Mouse (Mus musculus) brain, embryonic 14.5 days (tissue): ENCODE results near the gene Ttyh2.

Experiments used
- CTCF ChIP-seq: fragments of 200-500 bp; IDR thresholded peaks from 2 replicates; pipeline ENCODE4 v1.5.1; 2012; ENCODE audit warnings: inconsistent platforms, mild to moderate bottlenecking, moderate library complexity, borderline replicate concordance; ENCODE audit not compliant: insufficient read depth, insufficient read length; ENCODE audit errors: extremely low read depth
- POLR2A ChIP-seq: fragments of 200-500 bp; IDR thresholded peaks from 2 replicates; pipeline ENCODE4 v1.6.1; 2012; ENCODE audit warnings: mild to moderate bottlenecking, inconsistent platforms, borderline replicate concordance; ENCODE audit not compliant: poor library complexity, insufficient read depth, insufficient read length, severe bottlenecking; ENCODE audit errors: extremely low read depth

- TF ChIP-seq POLR2A: no peak
- no peak for TF ChIP-seq CTCF
These were observed 48.2 kb upstream of the Ttyh2 start for GRCm38 (mm10) chr11:114627036-114627435.
